Mouse (Mus musculus) liver, embryonic 16.5 days (tissue): ENCODE results near the gene Tmem217. TPM values are rescaled to one million over a fixed set of nuclear protein-coding genes. Genes with fewer than 3 reads are reported as not detected.
"Not testable (repeated sequence)": the region's sequence is repeated elsewhere in the genome, so short reads cannot be mapped to it uniquely, and the experiment has no call there.

Experiments
- ATAC-seq: fragments of 200-750 bp; cut with Nextera tagmentation; 2 replicates; pipeline ENCODE4 v1.8.0; 2017; ENCODE audit warnings: low read depth, mild to moderate bottlenecking, moderate number of reproducible peaks, moderate library complexity
- H3K27ac ChIP-seq: fragments of 300-500 bp; sonication (generic); 2 replicates; pipeline ENCODE4 v1.5.1; 2014; ENCODE audit warnings: mild to moderate bottlenecking, low read length
- H3K27me3 ChIP-seq: fragments of 300-500 bp; sonication (generic); 2 replicates; pipeline ENCODE4 v1.6.1; 2014; ENCODE audit warnings: low read depth, low read length, mixed read lengths; ENCODE audit not compliant: control insufficient read depth, insufficient read depth
- H3K36me3 ChIP-seq: fragments of 300-500 bp; sonication (generic); 2 replicates; pipeline ENCODE4 v1.6.1; 2014; ENCODE audit warnings: mild to moderate bottlenecking; ENCODE audit not compliant: control insufficient read depth, insufficient read depth
- H3K4me1 ChIP-seq: fragments of 300-500 bp; sonication (generic); 2 replicates; pipeline ENCODE4 v1.6.1; 2014; ENCODE audit warnings: low read depth, low read length, mixed read lengths; ENCODE audit not compliant: control insufficient read depth
- H3K4me2 ChIP-seq: fragments of 300-500 bp; sonication (generic); 2 replicates; pipeline ENCODE4 v1.6.1; 2014; ENCODE audit warnings: low read depth, low read length, mixed read lengths
- H3K4me3 ChIP-seq: fragments of 300-500 bp; sonication (generic); 2 replicates; pipeline ENCODE4 v1.5.1; 2014; ENCODE audit warnings: low read depth, mild to moderate bottlenecking, low read length
- H3K9ac ChIP-seq: fragments of 300-500 bp; sonication (generic); 2 replicates; pipeline ENCODE4 v1.6.1; 2014; ENCODE audit warnings: low read depth, low read length
- H3K9me3 ChIP-seq: fragments of 300-500 bp; sonication (generic); replicated peaks from 2 replicates; pipeline ENCODE4 v1.6.1; 2016; ENCODE audit warnings: low read length; ENCODE audit not compliant: control insufficient read depth
- WGBS: fragments of 180-500 bp; shearing (Covaris S2); extraction: QIAGEN DNeasy Blood & Tissue Kit; methylation state at CpG from one replicate; pipeline ENCODE4 v1.1.7; 2014; ENCODE audit not compliant: insufficient replicate concordance; 5-methylcytosine and 5-hydroxymethylcytosine counted together
- polyA plus RNA-seq: library from polyadenylated mRNA; unstranded; fragments of >200 nt; fragmentation: Nextera tagmentation; extraction: Ambion mirVana; gene quantifications from 2 replicates; pipeline ENCODE4 v1.2.1, GENCODE M21; 2015

Tmem217 gene
- polyA plus RNA-seq, 1 experiment from 2014 or later, result not detected

GRCm38 (mm10) chr17:29519731-29520130 is 32.5 kb downstream of the Tmem217 start:
- no peak for ATAC-seq
- Histone ChIP-seq H3K9ac (no peak overlapping the region), H3K27ac (no peak overlapping the region), H3K4me2 (no peak overlapping the region), H3K4me1 (peaks cover under 1% of the 10 kb centered on the region; the same call in 1 of the 2 replicates), H3K36me3 (no peaks in the 10 kb centered on the region), H3K9me3 (no peaks in the 10 kb centered on the region), H3K4me3 (no peak overlapping the region), H3K27me3 (no peaks in the 10 kb centered on the region)
- WGBS, result 59% methylated on average over 8 of the region's 8 CpGs

GRCm38 (mm10) chr17:29518665-29519064 is 33.5 kb downstream of the Tmem217 start:
- H3K27me3 ChIP-seq, ATAC-seq, H3K36me3 ChIP-seq, H3K4me1 ChIP-seq, H3K27ac ChIP-seq, H3K4me2 ChIP-seq, H3K9ac ChIP-seq, H3K9me3 ChIP-seq, H3K4me3 ChIP-seq: not testable (repeated sequence)
- WGBS, result 55% methylated on average over 5 of the region's 5 CpGs

GRCm38 (mm10) chr17:29514435-29514834 is 37.8 kb downstream of the Tmem217 start:
- peak overlapping the region; percentile 59 for H3K27ac ChIP-seq

GRCm38 (mm10) chr17:29513044-29513730 is 39.0 kb downstream of the Tmem217 start:
- H3K4me3 ChIP-seq, result no peak overlapping the region
- ATAC-seq, result peak; percentile 84
- no peaks in the 10 kb centered on the region for H3K36me3 ChIP-seq
- H3K9ac ChIP-seq, result peak overlapping the region; percentile 29
- no peaks in the 10 kb centered on the region for H3K27me3 ChIP-seq
- WGBS, result 27% methylated on average over 13 of the region's 13 CpGs
- H3K4me1 ChIP-seq, result peaks cover 56% of the 10 kb centered on the region
- H3K27ac ChIP-seq, result peak overlapping the region; percentile 63
- H3K9me3 ChIP-seq, result no peaks in the 10 kb centered on the region
- no peak overlapping the region for H3K4me2 ChIP-seq

More at GRCm38 (mm10) chr17:29514435-29514834, 37.8 kb downstream of the Tmem217 start:
- WGBS, result 3% methylated on average over 11 of the region's 11 CpGs
- Histone ChIP-seq H3K9me3 (no peaks in the 10 kb centered on the region), H3K9ac (no peak overlapping the region), H3K27me3 (no peaks in the 10 kb centered on the region), H3K4me1 (peaks cover 44% of the 10 kb centered on the region), H3K36me3 (no peaks in the 10 kb centered on the region), H3K4me2 (no peak overlapping the region), H3K4me3 (no peak overlapping the region)
- ATAC-seq, result no peak

- no peaks in the 10 kb centered on the region for H3K27me3 ChIP-seq
- no peaks in the 10 kb centered on the region for H3K36me3 ChIP-seq
- H3K4me3 ChIP-seq, result no peak overlapping the region
- peak overlapping the region; percentile 87 for H3K27ac ChIP-seq
- H3K9me3 ChIP-seq, result no peaks in the 10 kb centered on the region
- H3K4me1 ChIP-seq, result peaks cover 56% of the 10 kb centered on the region
- H3K9ac ChIP-seq, result peak overlapping the region; percentile 53
- 39% methylated on average over 8 of the region's 8 CpGs for WGBS
- no peak overlapping the region for H3K4me2 ChIP-seq
- no peak for ATAC-seq
Measured at GRCm38 (mm10) chr17:29510691-29511090, 41.5 kb downstream of the Tmem217 start.

GRCm38 (mm10) chr17:29508927-29509608 is 43.1 kb downstream of the Tmem217 start:
- Histone ChIP-seq H3K27me3 (no peaks in the 10 kb centered on the region), H3K4me2 (peak overlapping the region; percentile 13), H3K27ac (peak overlapping the region; percentile 87), H3K4me1 (peaks cover 50% of the 10 kb centered on the region), H3K9ac (peak overlapping the region; percentile 23), H3K36me3 (no peaks in the 10 kb centered on the region), H3K4me3 (no peak overlapping the region), H3K9me3 (no peaks in the 10 kb centered on the region)
- peak; percentile 71 for ATAC-seq
- 42% methylated on average over 12 of the region's 12 CpGs for WGBS

GRCm38 (mm10) chr17:29503700-29504099 is 48.5 kb downstream of the Tmem217 start:
- no peak overlapping the region for H3K4me2 ChIP-seq
- no peak overlapping the region for H3K27ac ChIP-seq
- 81% methylated on average over 5 of the region's 5 CpGs for WGBS
- H3K9me3 ChIP-seq, result 0 out of 2 replicates have a peak, but pooled peaks cover 2% of the 10 kb centered on the region
- no peak for ATAC-seq
- H3K27me3 ChIP-seq, result no peaks in the 10 kb centered on the region
- no peaks in the 10 kb centered on the region for H3K36me3 ChIP-seq
- H3K4me3 ChIP-seq, result no peak overlapping the region
- peak overlapping the region; percentile 62 for H3K9ac ChIP-seq
- peaks cover 53% of the 10 kb centered on the region for H3K4me1 ChIP-seq

- Histone ChIP-seq H3K4me3 (peak overlapping the region; percentile 12; the same call in 1 of the 2 replicates), H3K9ac (peak overlapping the region; percentile 62), H3K9me3 (0 out of 2 replicates have a peak, but pooled peaks cover 2% of the 10 kb centered on the region), H3K4me1 (peaks cover 55% of the 10 kb centered on the region), H3K27ac (peak overlapping the region; percentile 90), H3K36me3 (no peaks in the 10 kb centered on the region), H3K4me2 (peak overlapping the region; percentile 53), H3K27me3 (no peaks in the 10 kb centered on the region)
- WGBS, result 12% methylated on average over 32 of the region's 32 CpGs
- ATAC-seq, result no peak
Measured at GRCm38 (mm10) chr17:29502669-29503665, 49.2 kb downstream of the Tmem217 start.
